Mouse (Mus musculus) megakaryocyte, embryonic 14.5 days (primary cell): ENCODE results near the gene Cd93. TPM values are rescaled to one million over a fixed set of nuclear protein-coding genes. Genes with fewer than 3 reads are reported as not detected.

Experiments
- H3K27me3 ChIP-seq: replicated peaks from 2 replicates; pipeline ENCODE3; 2012; ENCODE audit warnings: inconsistent platforms
- H3K36me3 ChIP-seq: replicated peaks from 2 replicates; pipeline ENCODE3; 2012; ENCODE audit warnings: low read length, inconsistent platforms, mixed read lengths
- H3K4me1 ChIP-seq: 2 replicates; pipeline ENCODE4 v1.6.1; 2012; ENCODE audit warnings: inconsistent platforms
- H3K4me3 ChIP-seq: replicated peaks from 2 replicates; pipeline ENCODE3; 2012; ENCODE audit warnings: moderate library complexity, mild to moderate bottlenecking, inconsistent platforms
- H3K9me3 ChIP-seq: 2 replicates; pipeline ENCODE4 v1.6.1; 2012; ENCODE audit warnings: inconsistent platforms
- FLI1 ChIP-seq: IDR thresholded peaks from 2 replicates; pipeline ENCODE4 v1.6.1; 2012; ENCODE audit warnings: low read length, inconsistent platforms, mixed read lengths
- GATA1 ChIP-seq: IDR thresholded peaks from 3 replicates; pipeline ENCODE4 v1.6.1; 2012; ENCODE audit warnings: mixed read lengths, low read length, inconsistent platforms, borderline replicate concordance
- polyA plus RNA-seq: library from polyadenylated mRNA; stranded (reverse); fragments of >175 nt; gene quantifications from 2 replicates; pipeline ENCODE4 v1.2.3, GENCODE M21; 2012; ENCODE audit warnings: low replicate concordance; ENCODE audit not compliant: insufficient read depth

The Cd93 gene
- polyA plus RNA-seq, 1 experiment: 1.2 TPM

DNA sequence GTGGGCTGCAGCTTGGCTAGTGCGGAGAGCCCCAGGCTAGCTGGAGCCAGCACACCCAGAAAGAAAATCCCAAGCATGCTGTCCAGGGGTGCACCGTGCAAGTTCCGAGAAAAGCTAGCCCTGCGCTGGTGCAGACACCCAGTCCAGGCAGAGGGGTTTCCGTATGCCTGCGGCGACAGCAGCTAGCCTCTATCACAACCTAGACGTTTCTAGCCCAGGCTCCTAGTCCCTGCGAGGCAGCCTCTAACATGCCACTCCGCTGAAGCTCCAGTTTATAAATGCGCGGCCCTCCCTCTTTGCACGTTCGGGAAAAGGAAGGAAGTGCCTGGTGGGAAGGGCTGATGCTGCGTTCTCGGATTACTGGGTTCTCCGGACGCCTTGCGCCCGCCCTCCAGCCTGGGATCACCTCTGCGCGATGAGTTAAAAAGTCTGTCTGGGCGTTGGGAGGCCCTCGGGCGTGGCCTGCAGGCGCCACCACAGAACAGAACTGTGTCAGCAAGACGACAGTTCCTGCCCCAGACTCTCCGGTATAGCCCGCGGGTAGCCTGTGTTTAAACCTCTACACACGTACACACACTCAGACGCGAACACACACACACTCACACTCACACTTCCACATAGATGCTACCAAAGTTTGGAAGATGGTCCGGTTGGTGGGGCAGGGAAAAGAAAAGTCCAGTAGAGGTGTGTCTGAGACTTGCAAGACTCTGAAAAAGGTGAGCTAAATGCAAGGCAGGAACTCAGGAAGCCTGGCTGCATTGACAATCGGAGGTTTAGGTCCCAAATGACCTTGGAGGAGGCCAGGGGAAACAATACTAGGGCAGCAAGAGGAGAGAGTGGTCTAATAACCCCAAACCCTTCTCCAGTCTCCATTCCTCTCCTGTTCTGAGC lies 35.2 kb downstream of the Cd93 start, which contains the start of gene Thbd:
TSS of gene Thbd (minus strand) at position 319 of the 891 bp plus-strand sequence.
- Histone ChIP-seq H3K9me3 (0 out of 2 replicates have a peak, but pooled peaks cover 5% of the 10 kb centered on the region), H3K27me3 (peaks cover 24% of the 10 kb centered on the region), H3K4me1 (peaks cover 66% of the 10 kb centered on the region), H3K36me3 (no peaks in the 10 kb centered on the region), H3K4me3 (peak within 1 kb of the TSS; percentile 92)
- TF ChIP-seq GATA1 (no peak), FLI1 (no peak)

DNA sequence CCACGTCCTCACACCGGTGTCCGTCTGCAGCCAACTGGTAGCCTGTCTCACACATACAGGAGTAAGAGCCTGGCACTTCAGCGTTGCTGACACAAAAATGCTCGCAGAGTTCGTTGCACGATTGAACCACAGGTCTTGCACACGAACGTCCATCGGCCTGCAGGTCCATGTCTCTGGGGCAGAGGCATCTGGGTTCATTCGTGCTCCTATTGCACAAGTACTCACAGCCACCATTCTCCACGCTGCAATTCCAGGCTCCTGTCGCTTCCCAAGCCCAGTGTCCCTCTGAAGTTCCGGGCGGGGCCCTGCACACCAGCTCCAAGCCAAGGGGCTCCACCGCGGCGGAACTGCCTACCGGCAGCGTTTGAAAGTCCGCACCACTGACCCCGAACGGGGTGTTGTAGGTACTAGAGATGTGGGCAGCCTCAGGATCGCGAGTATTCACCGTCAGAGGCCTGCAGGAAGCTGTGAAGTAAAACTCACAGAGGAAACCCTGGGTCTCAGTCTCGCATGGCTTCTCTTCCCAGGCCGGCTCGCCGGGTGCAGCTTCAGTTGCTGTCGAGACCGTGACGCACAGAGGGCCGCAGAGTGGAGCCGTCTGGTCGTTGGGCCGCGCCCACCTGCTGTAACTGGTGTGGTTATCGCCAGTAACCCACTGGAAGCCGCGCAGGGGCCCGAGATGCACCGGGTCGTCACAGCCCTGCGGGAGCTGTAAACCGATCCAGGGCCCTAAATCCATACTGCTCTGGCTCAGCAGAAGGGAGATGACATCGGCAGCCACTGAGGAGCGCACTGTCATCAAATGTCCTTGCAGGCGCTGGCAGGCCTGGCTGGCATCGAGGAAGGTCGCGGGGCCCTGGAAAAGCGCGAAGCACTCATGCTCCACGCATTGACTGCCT lies 36.1 kb downstream of the Cd93 start:
- Histone ChIP-seq H3K36me3 (no peaks in the 10 kb centered on the region), H3K9me3 (0 out of 2 replicates have a peak, but pooled peaks cover 5% of the 10 kb centered on the region), H3K4me1 (peaks cover 74% of the 10 kb centered on the region), H3K4me3 (peak overlapping the region; percentile 92), H3K27me3 (peaks cover 24% of the 10 kb centered on the region)
- TF ChIP-seq FLI1: no peak
- TF ChIP-seq GATA1: no peak

DNA sequence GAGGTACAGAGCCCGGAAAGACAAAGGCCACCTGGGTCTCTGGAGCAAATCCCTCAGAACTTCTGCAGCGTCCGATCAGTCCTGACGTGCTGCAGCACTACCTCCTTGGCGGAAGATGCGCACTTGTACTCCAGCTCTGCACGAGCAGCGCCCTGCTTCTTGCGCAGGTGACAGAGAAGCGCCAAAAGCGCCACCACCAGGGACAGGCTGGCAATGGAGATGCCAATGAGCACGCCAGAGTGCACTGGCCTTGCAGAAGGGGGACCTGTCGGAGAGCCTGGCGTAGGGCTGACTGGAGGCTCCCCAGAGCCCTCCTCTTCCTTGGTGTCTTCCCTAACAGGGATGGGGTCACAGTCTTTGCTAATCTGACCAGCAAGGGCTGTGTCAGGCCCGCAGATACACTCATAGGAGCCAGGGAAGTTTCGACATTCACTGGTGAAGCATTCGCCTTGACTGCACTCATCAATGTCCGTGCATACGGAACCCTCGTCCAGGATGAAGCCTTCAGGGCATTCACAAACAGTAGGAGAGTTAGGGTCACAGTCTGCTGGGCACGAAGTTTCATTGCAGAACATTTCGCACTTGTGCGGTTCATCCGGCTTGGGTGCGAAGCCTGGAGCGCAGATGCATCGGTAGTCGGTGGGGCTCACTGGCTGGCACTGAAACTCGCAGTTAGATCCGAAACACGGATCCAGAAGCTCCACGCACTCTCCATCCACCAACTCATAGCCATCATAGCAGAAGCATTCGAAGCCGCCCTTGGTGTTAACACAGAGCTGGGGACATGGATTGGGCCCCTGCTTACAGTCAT lies 37.0 kb downstream of the Cd93 start:
- no peaks in the 10 kb centered on the region for H3K36me3 ChIP-seq
- 0 out of 2 replicates have a peak, but pooled peaks cover 5% of the 10 kb centered on the region for H3K9me3 ChIP-seq
- TF ChIP-seq GATA1: no peak
- H3K27me3 ChIP-seq: peaks cover 24% of the 10 kb centered on the region
- peaks cover 83% of the 10 kb centered on the region for H3K4me1 ChIP-seq
- H3K4me3 ChIP-seq: peak overlapping the region; percentile 92

DNA sequence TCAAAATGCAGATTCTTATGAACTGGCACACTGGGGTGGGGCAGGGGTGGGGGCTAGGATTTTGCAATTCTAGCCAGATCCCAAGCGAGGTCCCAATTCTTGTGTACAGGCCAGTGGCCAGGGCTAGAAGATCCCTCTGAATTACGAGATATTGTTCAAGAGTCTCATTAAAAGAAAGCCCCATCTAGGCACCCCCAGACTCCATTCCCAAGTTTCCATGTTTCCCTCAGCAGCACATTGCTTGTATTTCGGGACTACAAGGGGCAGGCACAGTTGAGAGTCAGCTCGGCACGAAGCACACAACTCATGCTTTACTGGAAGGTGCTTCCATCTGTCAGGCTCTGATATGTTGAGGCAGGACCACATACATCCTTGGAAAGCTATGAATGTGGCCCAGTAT lies 38.5 kb downstream of the Cd93 start:
- Histone ChIP-seq H3K9me3 (0 out of 2 replicates have a peak, but pooled peaks cover 5% of the 10 kb centered on the region), H3K4me3 (peak overlapping the region; percentile 84), H3K4me1 (peaks cover 93% of the 10 kb centered on the region), H3K36me3 (no peaks in the 10 kb centered on the region), H3K27me3 (peaks cover 19% of the 10 kb centered on the region)
- TF ChIP-seq FLI1 (no peak), GATA1 (no peak)

DNA sequence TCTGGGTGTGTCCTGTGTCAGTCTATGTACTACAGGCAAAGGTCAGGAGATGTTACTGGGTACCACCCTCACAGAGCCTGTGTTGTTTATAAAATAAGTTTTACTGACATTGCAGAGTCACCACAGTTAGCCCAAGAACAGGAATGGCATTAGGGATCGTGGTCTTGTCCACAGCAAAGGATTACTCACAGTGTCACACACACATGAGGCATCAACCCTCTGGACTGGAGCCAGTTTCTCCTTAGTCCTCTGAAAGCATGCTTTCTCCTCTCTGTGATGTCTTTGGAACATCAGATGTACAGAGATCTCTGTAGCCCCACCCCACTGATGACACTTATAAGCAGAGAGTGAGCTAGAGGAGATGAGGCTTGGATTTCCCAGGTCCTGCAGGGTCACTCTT lies 41.1 kb downstream of the Cd93 start:
- H3K9me3 ChIP-seq: 0 out of 2 replicates have a peak, but pooled peaks cover 5% of the 10 kb centered on the region
- peaks cover 82% of the 10 kb centered on the region for H3K4me1 ChIP-seq
- peaks cover 18% of the 10 kb centered on the region for H3K27me3 ChIP-seq
- peak overlapping the region; percentile 28 for H3K4me3 ChIP-seq
- H3K36me3 ChIP-seq: no peaks in the 10 kb centered on the region
- no peak for TF ChIP-seq FLI1
- no peak for TF ChIP-seq GATA1

DNA sequence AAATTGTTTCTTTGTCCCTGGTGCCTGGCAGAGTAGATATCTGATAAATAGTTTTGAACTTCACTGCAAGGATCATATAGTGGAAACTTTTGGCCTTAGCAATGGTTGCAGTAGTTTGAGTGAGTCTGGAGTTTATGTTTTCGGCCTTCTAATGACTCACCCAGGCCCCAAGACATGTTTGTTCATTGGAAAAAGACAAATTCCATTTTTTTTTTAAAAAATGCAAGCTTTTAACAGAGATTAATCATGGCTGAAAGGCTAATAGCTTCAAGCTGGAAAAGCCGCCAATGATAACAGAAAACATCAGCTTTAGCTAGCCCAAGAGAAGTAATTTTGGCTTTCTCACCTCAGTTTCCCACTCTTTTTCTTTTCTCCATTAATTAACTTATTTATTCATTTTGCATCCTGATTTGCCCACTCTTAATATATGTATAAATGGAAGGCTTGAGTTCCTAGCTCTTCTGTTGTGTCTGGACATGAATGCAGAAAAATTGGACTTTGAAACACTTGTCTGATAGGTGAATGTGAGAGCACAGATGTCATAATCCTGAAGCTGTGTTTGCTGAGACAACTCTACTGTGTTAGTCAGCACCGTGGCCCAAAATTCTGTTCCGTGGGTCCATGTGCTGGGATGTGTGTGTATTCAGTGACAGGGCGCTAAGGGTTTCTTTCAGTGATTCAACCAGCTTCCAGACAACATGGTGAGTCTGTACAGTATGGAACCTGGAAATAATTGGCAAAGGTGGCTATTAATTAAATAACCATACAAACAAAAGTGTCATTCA lies 44.3 kb downstream of the Cd93 start:
- Histone ChIP-seq H3K36me3 (no peaks in the 10 kb centered on the region), H3K27me3 (peaks cover 26% of the 10 kb centered on the region), H3K4me3 (no peak overlapping the region), H3K9me3 (0 out of 2 replicates have a peak, but pooled peaks cover 7% of the 10 kb centered on the region), H3K4me1 (peaks cover 84% of the 10 kb centered on the region)
- no peak for TF ChIP-seq GATA1
- TF ChIP-seq FLI1: no peak

DNA sequence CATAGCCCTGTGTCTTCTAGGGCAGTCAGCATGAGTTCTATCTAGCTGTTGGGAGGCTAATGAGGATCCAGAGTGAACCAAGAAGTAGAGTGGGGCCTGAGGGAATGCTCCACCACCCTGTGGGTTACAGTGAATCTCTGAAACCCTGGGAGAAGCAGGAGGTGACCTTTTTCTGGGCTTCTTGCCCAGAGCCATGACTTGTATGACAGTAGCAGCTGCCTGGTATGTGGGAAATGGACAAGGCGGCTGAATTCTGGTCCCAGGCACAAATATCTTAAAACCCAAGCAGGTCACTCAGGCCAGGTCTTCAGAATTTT lies 45.6 kb downstream of the Cd93 start:
- TF ChIP-seq FLI1 (no peak), GATA1 (no peak)
- Histone ChIP-seq H3K27me3 (peaks cover 26% of the 10 kb centered on the region), H3K4me1 (peaks cover 85% of the 10 kb centered on the region), H3K36me3 (no peaks in the 10 kb centered on the region), H3K9me3 (0 out of 2 replicates have a peak, but pooled peaks cover 7% of the 10 kb centered on the region), H3K4me3 (peak overlapping the region; percentile 74)

DNA sequence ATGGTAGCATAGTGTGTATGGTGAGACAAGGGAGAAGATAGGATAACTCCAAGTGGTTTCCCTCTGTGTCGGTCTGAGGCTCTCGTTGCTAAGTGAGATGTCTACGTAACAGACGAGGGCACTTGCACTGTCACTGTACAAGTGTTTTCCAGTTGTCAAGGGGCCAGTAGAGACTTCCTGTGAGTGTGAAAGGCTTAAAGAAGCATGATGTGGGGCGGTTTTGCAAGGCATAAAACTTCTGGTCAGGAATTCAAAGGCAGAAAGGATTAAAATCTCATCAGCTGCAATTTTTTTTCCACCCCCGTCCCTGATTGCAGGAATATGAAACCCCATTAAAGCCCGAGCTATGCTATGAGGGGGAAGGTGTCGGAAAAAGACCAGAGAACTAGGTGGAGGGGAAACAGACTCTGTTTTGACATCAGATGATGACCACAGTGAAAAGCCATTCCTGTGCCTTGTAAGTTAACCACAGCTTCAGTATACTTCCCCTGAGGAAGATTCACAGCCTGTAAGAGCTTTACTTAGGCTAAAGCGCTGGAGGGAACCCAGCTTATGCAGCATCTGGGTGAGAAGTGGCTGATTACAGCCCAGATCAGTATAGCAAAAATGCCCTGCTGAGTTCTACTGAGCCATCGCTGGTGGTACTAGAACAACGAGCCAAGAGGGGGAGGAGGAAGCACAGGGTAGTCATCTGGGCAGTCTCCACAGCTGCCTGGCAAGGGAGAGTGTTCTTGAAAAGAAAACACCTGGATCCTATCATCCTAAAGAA lies 46.2 kb downstream of the Cd93 start:
- 0 out of 2 replicates have a peak, but pooled peaks cover 7% of the 10 kb centered on the region for H3K9me3 ChIP-seq
- peaks cover 80% of the 10 kb centered on the region for H3K4me1 ChIP-seq

More for the DNA sequence above, 46.2 kb downstream of the Cd93 start:
- no peak for TF ChIP-seq GATA1
- no peak for TF ChIP-seq FLI1
- Histone ChIP-seq H3K36me3 (no peaks in the 10 kb centered on the region), H3K4me3 (peak overlapping the region; percentile 77), H3K27me3 (peaks cover 28% of the 10 kb centered on the region)
